ENCODE assay signal across 17 mouse cellular contexts in the genomic region with DNA sequence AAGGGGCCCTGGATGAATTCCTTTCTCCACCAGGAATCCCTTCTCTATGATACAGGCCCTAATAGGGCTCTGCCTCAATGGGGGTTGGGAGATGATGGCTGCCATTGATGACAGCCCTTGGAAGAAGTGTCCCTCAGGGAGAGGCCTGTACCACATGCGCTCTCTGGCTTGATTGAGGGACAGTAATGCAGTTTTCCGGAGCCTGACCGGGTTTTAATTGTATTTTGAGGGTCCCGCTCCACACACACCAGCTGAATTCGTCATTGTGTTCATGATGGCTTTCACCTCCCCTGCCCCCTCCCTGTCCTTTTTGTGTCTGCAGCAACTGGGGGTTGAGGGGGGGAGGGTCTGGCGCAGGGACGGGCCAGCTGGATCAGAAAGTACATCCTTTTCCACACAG.
DNase-seq lines count a peak whose midpoint lies in the region; ATAC-seq and TF ChIP-seq lines count a peak whose summit lies in the region.
"Had no signal": no experiment of that assay in that cellular context is flagged by ENCODE, and none has a peak within 500 bp of the region (broad histone marks: within the 10 kb centered on the region; RNA-seq: fewer than 3 reads in every experiment).

No protein-coding gene starts in this region.

- no peak for DNase-seq in hindbrain, postnatal 0 days (ENCODE audit: low spot score)
- DNase-seq in lung, postnatal 0 days (ENCODE audit: low spot score): no peak
- no peak for DNase-seq in lung, adult 18-20 months
- DNase-seq in cerebellum, adult 8-10 months: no peak
- DNase-seq: adrenal gland, postnatal 25 days; cerebellum, adult 2 months; kidney, adult 18-20 months; kidney, postnatal 25 days; retina, postnatal 1 day; thymus, adult 18-20 months had no signal

- no peak for TF ChIP-seq EP300 in lung, postnatal 0 days (IDR thresholded peaks at IDR 0.05)

- no peak overlapping the region for H3K9ac ChIP-seq in hindbrain, embryonic 12.5 days
- H3K9ac ChIP-seq in hindbrain, postnatal 0 days (replicated peaks; ENCODE audit: low read length): no peak overlapping the region
- no peak overlapping the region for H3K9ac ChIP-seq in lung, postnatal 0 days (replicated peaks; ENCODE audit: low read depth)
- H3K9ac ChIP-seq in embryonic facial prominence, embryonic 12.5 days: no peak overlapping the region
- no peak overlapping the region for H3K9ac ChIP-seq in stomach, embryonic 16.5 days (ENCODE audit: low read length)
- H3K9ac ChIP-seq: forebrain, embryonic 13.5 days; heart, embryonic 12.5 days; limb, embryonic 15.5 days had no signal

- H3K4me1 ChIP-seq in hindbrain, embryonic 12.5 days: peaks cover 13% of the 10 kb centered on the region
- H3K4me1 ChIP-seq in hindbrain, postnatal 0 days (ENCODE audit: insufficient read depth, low read length): no peaks in the 10 kb centered on the region
- no peaks in the 10 kb centered on the region for H3K4me1 ChIP-seq in lung, postnatal 0 days (ENCODE audit: insufficient read depth, low read depth, low read length)
- H3K4me1 ChIP-seq in embryonic facial prominence, embryonic 12.5 days: peaks cover 15% of the 10 kb centered on the region
- no peaks in the 10 kb centered on the region for H3K4me1 ChIP-seq in stomach, embryonic 16.5 days (ENCODE audit: control insufficient read depth, insufficient read depth, low read length)
- H3K4me1 ChIP-seq: forebrain, embryonic 13.5 days had no signal

- peak; percentile 80 for ATAC-seq in hindbrain, embryonic 12.5 days (ENCODE audit: low FRiP score)
- no peak for ATAC-seq in hindbrain, postnatal 0 days
- peak; percentile 57 for ATAC-seq in lung, postnatal 0 days
- ATAC-seq in embryonic facial prominence, embryonic 12.5 days (ENCODE audit: insufficient number of reproducible peaks, insufficient read depth, low FRiP score, low TSS enrichment): 0 out of 2 replicates have a peak, but pooled peaks have one; percentile 23
- peak; percentile 37; the same call in 1 of the 2 replicates for ATAC-seq in stomach, embryonic 16.5 days (ENCODE audit: insufficient read depth, low FRiP score)
- ATAC-seq: forebrain, embryonic 13.5 days had no signal

- no peak overlapping the region for H3K4me3 ChIP-seq in hindbrain, embryonic 12.5 days
- H3K4me3 ChIP-seq in hindbrain, postnatal 0 days (ENCODE audit: low read length): no peak overlapping the region
- no peak overlapping the region for H3K4me3 ChIP-seq in lung, postnatal 0 days (ENCODE audit: low read depth, low read length)
- H3K4me3 ChIP-seq in embryonic facial prominence, embryonic 12.5 days: no peak overlapping the region
- no peak overlapping the region for H3K4me3 ChIP-seq in stomach, embryonic 16.5 days (replicated peaks; ENCODE audit: low read length)
- H3K4me3 ChIP-seq: forebrain, embryonic 13.5 days; heart, embryonic 12.5 days; limb, embryonic 15.5 days; midbrain, embryonic 10.5 days had no signal

- H3K27me3 ChIP-seq in hindbrain, embryonic 12.5 days: no peaks in the 10 kb centered on the region
- no peaks in the 10 kb centered on the region for H3K27me3 ChIP-seq in hindbrain, postnatal 0 days (ENCODE audit: insufficient read depth, low read length)
- no peaks in the 10 kb centered on the region for H3K27me3 ChIP-seq in lung, postnatal 0 days (replicated peaks; ENCODE audit: insufficient read depth, low read length)
- no peaks in the 10 kb centered on the region for H3K27me3 ChIP-seq in embryonic facial prominence, embryonic 12.5 days
- no peaks in the 10 kb centered on the region for H3K27me3 ChIP-seq in stomach, embryonic 16.5 days (ENCODE audit: control insufficient read depth, insufficient read depth, low read length)
- H3K27me3 ChIP-seq: forebrain, embryonic 13.5 days had no signal

- H3K36me3 ChIP-seq in hindbrain, embryonic 12.5 days: no peaks in the 10 kb centered on the region
- H3K36me3 ChIP-seq in hindbrain, postnatal 0 days (ENCODE audit: insufficient read depth, low read length): no peaks in the 10 kb centered on the region
- no peaks in the 10 kb centered on the region for H3K36me3 ChIP-seq in lung, postnatal 0 days (ENCODE audit: insufficient read depth, low read length)
- no peaks in the 10 kb centered on the region for H3K36me3 ChIP-seq in embryonic facial prominence, embryonic 12.5 days
- no peaks in the 10 kb centered on the region for H3K36me3 ChIP-seq in stomach, embryonic 16.5 days (ENCODE audit: control insufficient read depth, insufficient read depth, low read length)
- H3K36me3 ChIP-seq: heart, embryonic 12.5 days; limb, embryonic 15.5 days; midbrain, embryonic 10.5 days had no signal

- peak overlapping the region; percentile 55 for H3K27ac ChIP-seq in hindbrain, embryonic 12.5 days
- H3K27ac ChIP-seq in hindbrain, postnatal 0 days: no peak overlapping the region
- H3K27ac ChIP-seq in lung, postnatal 0 days (ENCODE audit: low read length): no peak overlapping the region
- H3K27ac ChIP-seq in embryonic facial prominence, embryonic 12.5 days: no peak overlapping the region
- no peak overlapping the region for H3K27ac ChIP-seq in stomach, embryonic 16.5 days (ENCODE audit: low read length)
- H3K27ac ChIP-seq: forebrain, embryonic 13.5 days; limb, embryonic 15.5 days; midbrain, embryonic 10.5 days had no signal

- TF ChIP-seq CTCF in hindbrain, postnatal 0 days (IDR thresholded peaks at IDR 0.05; ENCODE audit: low read depth): no peak
- no peak for TF ChIP-seq CTCF in lung, postnatal 0 days (IDR thresholded peaks at IDR 0.05)

- 25% methylated on average over 7 of the region's 7 CpGs for WGBS in hindbrain, embryonic 12.5 days
- WGBS in hindbrain, postnatal 0 days: 35% methylated on average over 7 of the region's 7 CpGs
- WGBS in lung, postnatal 0 days: 34% methylated on average over 7 of the region's 7 CpGs
- 63% methylated on average over 7 of the region's 7 CpGs for WGBS in embryonic facial prominence, embryonic 12.5 days
- WGBS in stomach, embryonic 16.5 days: 68% methylated on average over 7 of the region's 7 CpGs

- no peak overlapping the region for H3K4me2 ChIP-seq in hindbrain, embryonic 12.5 days (replicated peaks)
- no peak overlapping the region for H3K4me2 ChIP-seq in hindbrain, postnatal 0 days (ENCODE audit: low read depth, low read length)
- H3K4me2 ChIP-seq in lung, postnatal 0 days (replicated peaks; ENCODE audit: low read depth, low read length): no peak overlapping the region
- H3K4me2 ChIP-seq in embryonic facial prominence, embryonic 12.5 days (replicated peaks): no peak overlapping the region
- H3K4me2 ChIP-seq in stomach, embryonic 16.5 days (ENCODE audit: low read depth, low read length): no peak overlapping the region
- H3K4me2 ChIP-seq: forebrain, embryonic 13.5 days; heart, embryonic 12.5 days; limb, embryonic 15.5 days had no signal

- no peaks in the 10 kb centered on the region for H3K9me3 ChIP-seq in hindbrain, embryonic 12.5 days (replicated peaks)
- no peaks in the 10 kb centered on the region for H3K9me3 ChIP-seq in hindbrain, postnatal 0 days (ENCODE audit: low read length)
- no peaks in the 10 kb centered on the region; the same call in 1 of the 2 replicates for H3K9me3 ChIP-seq in lung, postnatal 0 days (ENCODE audit: low read length)
- H3K9me3 ChIP-seq in embryonic facial prominence, embryonic 12.5 days: no peaks in the 10 kb centered on the region
- H3K9me3 ChIP-seq in stomach, embryonic 16.5 days (replicated peaks; ENCODE audit: control insufficient read depth, low read length): no peaks in the 10 kb centered on the region
- H3K9me3 ChIP-seq: forebrain, embryonic 13.5 days; heart, embryonic 12.5 days; limb, embryonic 15.5 days had no signal
